ENCODE assay signal across 21 mouse cellular contexts in the genomic region with DNA sequence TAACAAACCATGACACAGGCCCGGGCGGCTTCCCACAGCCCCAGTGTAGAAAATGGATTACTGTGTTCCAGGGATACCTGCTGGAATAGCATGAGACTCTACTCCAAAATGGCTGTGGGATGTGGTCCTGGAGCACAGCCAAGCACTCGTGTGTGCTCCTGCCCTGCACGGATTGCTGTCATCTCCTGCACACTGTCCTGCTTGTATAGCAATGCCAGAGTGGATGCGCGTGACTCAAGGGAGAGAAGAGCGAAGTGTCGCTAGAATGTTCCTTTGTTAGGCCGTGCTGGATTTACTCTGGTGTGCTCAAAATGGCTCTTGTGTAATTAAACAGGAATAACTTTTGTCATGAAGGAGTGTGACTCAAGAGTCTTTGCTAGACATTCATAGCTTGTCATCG.
DNase-seq lines count a peak whose midpoint lies in the region; ATAC-seq and TF ChIP-seq lines count a peak whose summit lies in the region.
"Had no signal": no experiment of that assay in that cellular context is flagged by ENCODE, and none has a peak within 500 bp of the region (broad histone marks: within the 10 kb centered on the region; RNA-seq: fewer than 3 reads in every experiment).

No protein-coding gene starts in this region.

- no peaks in the 10 kb centered on the region for H3K9me3 ChIP-seq in heart, embryonic 16.5 days (replicated peaks; ENCODE audit: control insufficient read depth, low read length)
- H3K9me3 ChIP-seq in midbrain, embryonic 11.5 days (ENCODE audit: control insufficient read depth, low read length) = no peaks in the 10 kb centered on the region
- no peaks in the 10 kb centered on the region for H3K9me3 ChIP-seq in midbrain, embryonic 10.5 days (replicated peaks)
- H3K9me3 ChIP-seq in stomach, postnatal 0 days (ENCODE audit: control insufficient read depth, low read length) = no peaks in the 10 kb centered on the region
- H3K9me3 ChIP-seq: embryonic facial prominence, embryonic 15.5 days; limb, embryonic 15.5 days; liver, embryonic 15.5 days had no signal

- no peak overlapping the region for H3K9ac ChIP-seq in heart, embryonic 16.5 days (ENCODE audit: low read length)
- no peak overlapping the region for H3K9ac ChIP-seq in midbrain, embryonic 11.5 days (ENCODE audit: low read length)
- no peak overlapping the region for H3K9ac ChIP-seq in stomach, postnatal 0 days (ENCODE audit: low read length)
- H3K9ac ChIP-seq: embryonic facial prominence, embryonic 15.5 days; limb, embryonic 15.5 days; liver, embryonic 15.5 days had no signal

- H3K4me2 ChIP-seq in heart, embryonic 16.5 days (ENCODE audit: low read depth, low read length) = no peak overlapping the region
- H3K4me2 ChIP-seq in midbrain, embryonic 11.5 days = no peak overlapping the region
- no peak overlapping the region for H3K4me2 ChIP-seq in stomach, postnatal 0 days (replicated peaks; ENCODE audit: low read depth)
- H3K4me2 ChIP-seq: embryonic facial prominence, embryonic 15.5 days; limb, embryonic 15.5 days; liver, embryonic 15.5 days had no signal

- peak overlapping the region; percentile 30 for H3K27ac ChIP-seq in heart, embryonic 16.5 days (ENCODE audit: low read length)
- no peak overlapping the region for H3K27ac ChIP-seq in midbrain, embryonic 11.5 days (ENCODE audit: low read depth, low read length)
- H3K27ac ChIP-seq in midbrain, embryonic 10.5 days (replicated peaks) = no peak overlapping the region
- H3K27ac ChIP-seq in stomach, postnatal 0 days (replicated peaks) = no peak overlapping the region; the same call in 1 of the 2 replicates
- H3K27ac ChIP-seq: embryonic facial prominence, embryonic 15.5 days; layer of hippocampus, adult 2 months; limb, embryonic 15.5 days; liver, embryonic 15.5 days had no signal

- no peaks in the 10 kb centered on the region for H3K36me3 ChIP-seq in heart, embryonic 16.5 days (ENCODE audit: control insufficient read depth, insufficient read depth)
- no peaks in the 10 kb centered on the region for H3K36me3 ChIP-seq in midbrain, embryonic 11.5 days (ENCODE audit: control insufficient read depth, insufficient read depth, low read length)
- peaks cover 20% of the 10 kb centered on the region for H3K36me3 ChIP-seq in midbrain, embryonic 10.5 days
- H3K36me3 ChIP-seq in stomach, postnatal 0 days (ENCODE audit: control insufficient read depth, insufficient read depth, low read length) = peaks cover 2% of the 10 kb centered on the region; the same call in 1 of the 2 replicates
- H3K36me3 ChIP-seq: limb, embryonic 15.5 days; liver, embryonic 15.5 days had no signal

- peak; percentile 79 for ATAC-seq in heart, embryonic 16.5 days (replicated peaks; ENCODE audit: extremely low read depth, insufficient read depth, low FRiP score)
- ATAC-seq in midbrain, embryonic 11.5 days (ENCODE audit: low FRiP score) = no peak
- 0 out of 2 replicates have a peak, but pooled peaks have one; percentile 12 for ATAC-seq in stomach, postnatal 0 days (ENCODE audit: low FRiP score, low TSS enrichment)
- ATAC-seq: CD4-positive, CD25-positive, alpha-beta regulatory T cell, adult 4 months; forebrain, embryonic 16.5 days; lung, postnatal 0 days had no signal

- intact Hi-C loops in heart, postnatal 25 days (cut with DNase I) = no loop called here

- H3K4me1 ChIP-seq in heart, embryonic 16.5 days (ENCODE audit: control insufficient read depth, insufficient read depth, low read length) = peaks cover 10% of the 10 kb centered on the region
- no peaks in the 10 kb centered on the region for H3K4me1 ChIP-seq in midbrain, embryonic 11.5 days (ENCODE audit: control insufficient read depth, insufficient read depth, low read length)
- peaks cover 16% of the 10 kb centered on the region for H3K4me1 ChIP-seq in midbrain, embryonic 10.5 days
- no peaks in the 10 kb centered on the region for H3K4me1 ChIP-seq in stomach, postnatal 0 days (replicated peaks; ENCODE audit: control insufficient read depth, insufficient read depth)
- H3K4me1 ChIP-seq: liver, embryonic 15.5 days had no signal

- peak; percentile 36 to 52 for DNase-seq in cerebellum, postnatal 14 days
- no peak for DNase-seq in cerebellum, adult 9-10 months
- no peak for DNase-seq in heart, postnatal 25 days (ENCODE audit: low spot score)
- peak; percentile 78 for DNase-seq in midbrain, embryonic 11.5 days (ENCODE audit: low spot score, missing footprints)
- no peak for DNase-seq in midbrain, embryonic 10.5 days (ENCODE audit: low spot score)
- no peak for DNase-seq in stomach, postnatal 0 days (ENCODE audit: low spot score)
- DNase-seq: adrenal gland, postnatal 14 days; cerebellum, adult 2 months; kidney, adult 18-20 months; kidney, postnatal 10 days; layer of hippocampus, postnatal 36 days; right cerebral cortex, adult 18-20 months; thymus, postnatal 25 days had no signal

- TF ChIP-seq CTCF in stomach, postnatal 0 days (IDR thresholded peaks at IDR 0.05; ENCODE audit: low read depth) = no peak

- no peak for TF ChIP-seq EP300 in stomach, postnatal 0 days (optimal IDR thresholded peaks at IDR 0.05)

- H3K4me3 ChIP-seq in heart, embryonic 16.5 days (ENCODE audit: low read length) = no peak overlapping the region
- no peak overlapping the region for H3K4me3 ChIP-seq in midbrain, embryonic 11.5 days (ENCODE audit: low read depth, low read length)
- no peak overlapping the region for H3K4me3 ChIP-seq in midbrain, embryonic 10.5 days
- no peak overlapping the region for H3K4me3 ChIP-seq in stomach, postnatal 0 days (ENCODE audit: low read depth, low read length)
- H3K4me3 ChIP-seq: embryonic facial prominence, embryonic 15.5 days; layer of hippocampus, adult 2 months; limb, embryonic 15.5 days; liver, embryonic 15.5 days had no signal

- no peaks in the 10 kb centered on the region for H3K27me3 ChIP-seq in heart, embryonic 16.5 days (ENCODE audit: control insufficient read depth, insufficient read depth, low read length)
- no peaks in the 10 kb centered on the region for H3K27me3 ChIP-seq in midbrain, embryonic 11.5 days (ENCODE audit: control insufficient read depth, insufficient read depth, low read length)
- no peaks in the 10 kb centered on the region for H3K27me3 ChIP-seq in midbrain, embryonic 10.5 days (ENCODE audit: low read depth, poor library complexity, severe bottlenecking)
- H3K27me3 ChIP-seq in stomach, postnatal 0 days (ENCODE audit: control insufficient read depth, insufficient read depth, low read length) = no peaks in the 10 kb centered on the region
- H3K27me3 ChIP-seq: embryonic facial prominence, embryonic 15.5 days; limb, embryonic 15.5 days; liver, embryonic 15.5 days had no signal

- 61% methylated on average over 10 of the region's 10 CpGs for WGBS in heart, embryonic 16.5 days
- 91% methylated on average over 10 of the region's 10 CpGs for WGBS in midbrain, embryonic 11.5 days
- 93% methylated on average over 10 of the region's 10 CpGs for WGBS in midbrain, embryonic 10.5 days
- 65% methylated on average over 10 of the region's 10 CpGs for WGBS in stomach, postnatal 0 days

Comparison
In these comparisons a context has a peak if more than half of its experiments do, and no peak if none do; other contexts are left out.
1. DNase-seq: peak in cerebellum, postnatal 14 days (2 of 2) and midbrain, embryonic 11.5 days (single experiment); none in cerebellum, adult 9-10 months (single experiment), heart, postnatal 25 days (single experiment), midbrain, embryonic 10.5 days (single experiment) and stomach, postnatal 0 days (single experiment).